Mouse (Mus musculus): Measurements from ENCODE around the gene Ttll7.

The Ttll7 gene

DNA sequence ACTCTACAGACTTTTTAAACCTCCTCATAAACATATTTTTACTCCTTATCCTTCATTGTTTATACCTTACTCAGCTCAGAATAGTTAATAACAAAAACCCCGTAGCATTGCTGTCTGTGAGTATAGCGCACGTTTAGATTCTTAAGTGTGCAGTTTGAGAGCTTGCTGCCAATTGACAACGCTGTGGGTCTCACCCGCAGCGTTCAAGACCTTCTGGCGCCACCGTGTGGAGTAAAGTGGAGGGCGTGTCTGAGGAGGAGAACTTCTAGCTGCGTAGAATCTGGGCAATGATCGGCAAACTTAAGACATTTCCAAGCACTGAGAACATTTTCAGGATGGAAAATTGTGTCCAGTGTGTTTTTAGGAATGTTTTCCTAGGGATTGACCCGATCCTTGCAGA is 62.6 kb downstream of the Ttll7 start:
- peak; percentile 73 to 88 for DNase-seq

DNA sequence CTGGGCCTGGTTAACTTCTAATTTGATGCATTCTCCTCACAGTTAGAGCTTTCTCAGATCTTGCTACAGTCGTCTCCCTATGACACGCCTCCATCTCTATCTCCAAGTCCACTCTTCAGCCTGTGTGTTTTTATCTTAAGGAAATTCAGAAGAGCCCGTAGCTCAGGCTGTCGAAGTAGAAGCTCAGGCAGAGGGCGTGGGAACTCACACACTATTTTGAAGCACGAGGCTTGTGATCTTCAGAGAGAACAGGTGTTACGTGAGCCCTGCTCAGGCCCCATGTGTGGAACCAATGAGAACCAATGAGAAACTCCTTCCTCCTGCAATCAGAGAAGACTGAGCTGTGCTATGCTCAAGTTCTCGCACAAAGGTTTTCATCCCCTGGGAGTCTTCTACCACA is 65.7 kb downstream of the Ttll7 start:
- DNase-seq, result no peak

DNA sequence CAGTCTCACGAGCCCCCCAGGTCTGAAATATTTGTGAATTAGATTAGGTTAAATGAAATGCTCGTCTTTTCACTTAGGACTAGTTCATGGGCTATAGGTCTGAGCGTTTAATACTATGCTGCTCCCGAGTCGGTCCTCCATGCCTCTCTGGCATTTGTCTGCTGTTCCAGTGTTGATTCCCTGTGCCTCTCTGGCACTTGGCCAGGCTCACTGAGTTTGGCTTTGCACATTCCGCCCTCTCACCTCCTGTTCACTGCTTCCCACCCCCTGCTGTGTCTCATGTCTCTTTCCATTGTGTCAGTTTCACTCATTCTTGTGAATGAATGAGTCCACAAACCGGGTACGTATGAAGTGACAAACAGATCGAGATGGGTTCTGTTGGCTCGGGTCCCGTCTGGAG is 66.2 kb downstream of the Ttll7 start:
- peak in 1 of 2 experiments; percentile 27 for DNase-seq

DNA sequence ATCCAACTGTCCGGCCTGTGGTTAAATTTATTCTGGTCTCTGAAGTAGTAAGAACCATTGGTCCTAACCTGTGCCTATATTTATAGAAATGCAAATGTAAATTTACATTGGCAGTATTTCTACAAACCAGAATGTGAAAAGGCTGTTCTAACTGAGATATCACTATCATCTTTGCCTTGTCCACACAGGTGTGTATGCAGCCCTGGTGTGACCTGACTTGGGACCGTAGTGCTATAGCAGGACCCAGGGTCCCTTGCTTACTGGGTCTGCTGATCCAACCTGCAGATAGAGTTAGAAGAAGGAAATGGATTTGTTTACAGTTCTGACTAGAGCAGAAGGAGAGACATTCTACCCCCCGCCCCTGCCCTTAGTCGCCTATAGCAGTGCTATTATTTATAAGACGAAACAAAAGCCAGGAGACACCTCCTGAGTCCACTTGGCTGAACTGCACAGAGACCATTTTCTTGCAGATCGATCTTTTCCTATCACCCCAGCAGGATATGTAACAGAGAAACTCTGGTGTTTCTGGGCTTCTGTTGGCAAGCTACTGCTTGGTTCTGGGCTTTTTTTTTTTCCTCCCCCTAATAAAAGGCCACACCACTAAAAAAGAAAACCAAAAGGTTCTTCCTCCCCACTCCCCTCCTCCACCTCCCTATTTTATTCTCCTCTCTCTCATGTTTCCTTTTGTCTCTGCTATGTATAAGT is 75.3 kb downstream of the Ttll7 start:
- no peak for DNase-seq

DNA sequence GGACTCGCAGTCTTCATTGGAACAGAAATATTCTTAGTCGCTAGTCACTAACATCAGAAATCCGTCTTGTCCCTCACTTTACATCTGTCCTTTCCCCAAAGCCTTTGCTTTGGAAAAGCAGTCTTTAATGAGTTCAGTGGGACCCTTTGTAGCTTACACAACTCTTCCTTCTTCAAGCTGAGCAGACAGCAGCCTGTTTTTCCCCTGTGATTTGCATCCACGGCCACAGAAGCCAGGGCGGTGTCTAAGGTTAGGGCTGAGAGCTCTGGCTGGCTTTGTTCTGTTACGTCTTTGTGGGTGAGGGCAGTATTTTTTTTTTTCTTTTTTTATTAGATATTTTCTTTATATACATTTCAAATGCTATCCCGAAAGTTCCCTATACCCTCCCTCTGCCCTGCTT is 76.0 kb downstream of the Ttll7 start:
- no peak for DNase-seq

DNA sequence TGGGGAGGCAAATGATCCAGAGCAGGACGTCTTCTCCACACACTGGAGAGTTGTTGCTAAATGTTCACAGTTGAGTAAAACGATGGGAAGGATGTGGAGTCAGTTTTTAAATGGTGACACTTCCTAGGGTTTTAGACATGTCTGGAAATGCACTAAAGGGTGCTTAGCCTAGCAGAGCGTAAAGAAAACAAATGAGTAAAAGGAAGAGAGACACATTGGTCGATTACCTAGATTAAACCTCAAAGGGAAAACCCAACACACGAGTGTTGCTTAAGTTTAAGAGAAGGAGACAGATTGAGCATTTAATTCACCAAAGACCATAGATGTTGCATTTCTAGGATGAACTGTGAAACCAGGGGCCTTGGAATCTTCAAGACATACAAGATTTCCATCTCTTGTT is 76.8 kb downstream of the Ttll7 start:
- DNase-seq, result no peak

DNA sequence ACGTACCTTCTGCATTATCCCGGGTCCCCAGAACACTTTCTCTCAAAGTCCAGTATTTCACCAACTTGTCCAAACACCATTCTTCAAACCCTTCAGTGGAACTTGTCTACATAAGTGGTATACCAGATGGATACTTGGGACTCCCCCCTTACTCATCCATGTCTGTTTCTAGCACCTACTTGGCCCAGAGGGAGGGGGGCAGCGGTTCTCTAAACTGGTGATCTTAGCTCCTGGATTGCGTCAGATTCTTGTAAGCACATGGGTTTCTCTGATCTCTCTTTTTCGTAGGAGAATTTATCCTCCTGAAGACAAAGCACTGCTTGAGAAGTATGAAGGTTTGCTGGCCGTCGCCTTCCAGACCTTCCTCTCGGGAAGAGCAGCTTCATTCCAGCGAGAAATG is 79.0 kb downstream of the Ttll7 start:
- DNase-seq, result no peak

DNA sequence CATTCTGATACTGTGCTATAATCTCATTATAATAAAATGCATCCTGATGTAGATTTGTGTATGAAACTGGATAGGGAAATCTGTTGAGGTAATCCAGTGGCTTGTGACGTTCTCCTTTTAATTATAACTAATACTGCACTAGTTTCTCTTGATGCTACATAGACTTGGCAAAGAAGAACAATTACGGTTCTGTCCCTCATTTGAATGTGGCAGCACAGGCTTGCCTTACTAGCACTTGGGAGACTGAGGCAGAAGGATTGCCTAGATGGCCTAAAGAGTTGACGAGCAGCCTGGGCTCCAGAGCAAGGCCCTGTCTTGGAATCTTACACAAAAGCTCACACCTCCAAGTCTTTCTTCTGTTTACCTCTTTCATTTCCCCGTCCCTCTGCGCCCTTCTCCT is 80.3 kb downstream of the Ttll7 start:
- no peak for DNase-seq

DNA sequence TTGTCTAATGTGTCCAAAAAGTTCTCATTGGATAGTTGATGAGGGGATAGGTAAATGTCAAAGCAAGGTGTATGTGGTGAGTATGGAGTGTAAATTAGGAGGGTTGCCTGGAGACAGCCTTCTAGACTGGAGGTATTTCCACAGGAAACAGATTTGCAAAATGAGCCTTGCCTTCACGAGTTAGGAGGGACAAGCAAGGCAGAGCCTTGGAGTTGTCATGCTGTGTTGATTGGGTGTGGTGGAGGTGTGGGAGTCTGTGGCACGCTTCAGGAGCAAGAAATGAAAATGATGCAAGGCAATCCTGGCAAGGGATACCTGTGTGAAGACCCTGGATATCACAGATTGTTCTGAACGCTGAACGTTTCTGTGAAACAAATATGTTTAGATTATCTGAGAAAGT is 84.7 kb downstream of the Ttll7 start:
- no peak for DNase-seq

DNA sequence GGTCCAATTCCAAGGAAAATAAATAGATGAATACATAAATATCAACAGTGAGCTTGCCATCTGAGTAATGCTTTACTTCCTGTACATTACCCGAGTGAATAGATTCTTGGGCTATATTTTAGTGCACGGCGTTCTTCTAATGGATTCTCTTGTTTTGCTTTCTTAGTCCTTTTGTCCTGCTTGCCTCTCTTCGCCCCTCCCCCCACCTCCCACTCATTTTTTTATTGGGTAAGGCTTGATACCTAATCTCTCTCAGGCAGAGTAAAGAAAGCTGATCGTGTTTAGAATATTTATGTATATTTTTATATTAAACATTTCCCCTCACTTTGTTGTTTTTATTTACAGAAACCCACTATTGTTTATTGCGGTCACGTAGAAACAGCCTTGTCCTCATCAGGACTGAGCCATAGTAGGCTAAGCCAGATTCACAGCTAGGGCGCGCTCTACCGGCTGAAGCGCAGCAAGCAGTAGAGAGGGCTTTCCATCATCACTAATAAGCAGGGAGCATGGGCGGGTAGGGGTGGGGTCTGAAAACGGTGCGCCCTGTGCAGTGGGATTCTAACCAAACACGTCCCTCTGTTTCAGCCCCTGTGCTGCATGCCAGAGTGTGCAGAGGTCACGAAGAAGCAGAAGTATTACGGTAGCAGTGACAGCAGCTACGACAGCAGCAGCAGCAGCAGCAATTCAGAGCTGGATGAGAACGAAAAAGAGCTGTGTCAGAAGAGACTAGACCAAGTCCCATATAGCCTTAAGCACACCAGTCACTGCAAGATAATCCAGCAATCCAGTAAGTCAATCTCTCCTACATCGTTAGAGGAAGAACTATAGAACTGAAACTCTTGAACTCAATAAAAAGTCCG is 87.5 kb downstream of the Ttll7 start:
- no peak for DNase-seq

DNA sequence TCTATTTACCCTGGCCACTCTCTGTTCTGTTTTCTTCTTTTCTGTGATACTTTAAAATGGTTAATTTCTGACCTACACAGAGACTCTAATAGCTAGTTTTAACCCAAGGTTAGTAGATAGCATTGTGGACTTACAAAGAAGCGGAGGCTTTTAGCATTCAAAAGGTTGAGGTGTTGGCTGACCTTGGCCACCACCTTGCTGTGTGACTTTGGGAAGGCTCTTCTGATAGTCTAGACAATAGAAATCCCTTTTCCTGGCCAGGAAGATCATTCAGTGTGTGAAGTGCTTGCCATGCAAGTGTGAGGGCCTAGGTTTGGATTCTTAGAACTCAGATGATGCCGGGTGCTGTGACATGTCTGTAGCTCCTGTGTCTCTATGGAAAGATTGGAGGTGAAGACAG is 90.9 kb downstream of the Ttll7 start:
- no peak for DNase-seq

DNA sequence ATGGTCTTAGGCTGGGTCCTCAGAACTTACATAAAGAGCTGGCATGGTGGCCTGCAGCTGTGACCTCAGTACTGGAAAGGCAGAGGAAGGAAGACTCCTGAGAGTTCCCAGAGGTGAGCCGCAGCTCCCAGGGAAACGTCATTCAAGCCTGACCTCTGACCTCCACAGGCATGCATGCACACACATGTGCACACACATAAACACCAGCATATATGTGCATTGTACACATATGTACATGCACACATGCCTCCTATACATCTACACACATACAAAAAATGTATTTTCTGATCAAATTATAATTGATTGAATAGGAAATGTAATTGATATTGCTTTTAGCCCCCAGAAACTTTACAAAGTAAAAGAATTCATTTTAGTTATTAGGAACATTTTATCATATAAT is 93.2 kb downstream of the Ttll7 start:
- no peak for DNase-seq

DNA sequence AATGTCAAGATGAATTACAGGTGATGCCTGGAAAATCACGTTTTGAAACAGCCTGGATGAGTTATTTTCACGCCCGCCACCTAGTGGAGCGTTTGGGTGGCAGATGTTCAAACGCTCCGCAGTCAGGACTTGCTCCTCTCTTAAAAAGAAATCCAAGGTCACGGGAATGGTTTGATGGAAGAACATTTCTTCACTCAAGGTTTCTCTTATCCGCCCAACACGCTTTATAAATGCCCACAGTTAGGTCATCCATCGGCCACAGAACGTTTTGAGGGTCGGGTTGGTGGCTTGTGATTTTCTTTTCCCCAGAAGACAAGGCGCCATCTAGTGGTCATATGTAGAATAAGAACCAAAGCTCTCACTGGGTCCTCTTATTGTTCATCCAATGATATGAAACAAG is 93.7 kb downstream of the Ttll7 start:
- peak; percentile 53 to 71 for DNase-seq

DNA sequence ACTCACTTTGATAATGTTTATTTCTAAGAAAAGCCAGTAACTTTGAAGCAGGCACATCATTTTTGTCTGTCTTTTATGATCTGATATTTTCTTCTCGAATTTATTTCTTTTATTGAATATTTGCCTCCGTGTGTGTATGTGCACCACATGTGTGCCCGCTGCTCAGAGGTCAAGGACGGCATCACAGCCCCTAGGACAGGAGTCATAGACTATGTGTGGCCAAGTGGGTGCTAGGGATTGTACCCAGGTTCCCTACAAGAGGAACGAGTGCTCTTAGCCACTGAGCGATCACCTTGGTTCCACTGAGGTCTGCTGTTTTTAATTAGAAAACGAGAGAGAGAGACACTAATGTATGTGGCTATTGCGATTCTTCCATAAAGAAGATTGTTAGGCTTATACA is 94.5 kb downstream of the Ttll7 start:
- DNase-seq, result no peak

DNA sequence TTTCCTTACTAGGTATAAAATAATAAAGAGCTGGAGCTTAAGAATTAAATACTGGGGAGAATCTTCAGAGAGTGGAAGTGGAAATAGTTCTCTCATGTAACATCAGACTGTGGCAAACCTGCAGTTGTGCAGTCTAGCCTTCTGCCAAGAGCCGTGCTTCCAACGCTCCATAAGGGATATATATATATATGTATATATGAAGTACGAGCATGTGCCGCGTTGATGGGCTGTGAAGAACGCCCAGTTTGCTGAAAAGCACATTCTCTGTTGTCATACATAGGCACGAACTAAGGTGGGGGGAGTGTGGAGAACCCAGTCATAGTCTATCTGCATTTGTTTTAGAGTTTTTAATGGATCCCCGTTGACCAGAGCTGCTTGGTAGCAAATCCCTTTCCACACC is 104.6 kb downstream of the Ttll7 start:
- DNase-seq, result no peak

DNA sequence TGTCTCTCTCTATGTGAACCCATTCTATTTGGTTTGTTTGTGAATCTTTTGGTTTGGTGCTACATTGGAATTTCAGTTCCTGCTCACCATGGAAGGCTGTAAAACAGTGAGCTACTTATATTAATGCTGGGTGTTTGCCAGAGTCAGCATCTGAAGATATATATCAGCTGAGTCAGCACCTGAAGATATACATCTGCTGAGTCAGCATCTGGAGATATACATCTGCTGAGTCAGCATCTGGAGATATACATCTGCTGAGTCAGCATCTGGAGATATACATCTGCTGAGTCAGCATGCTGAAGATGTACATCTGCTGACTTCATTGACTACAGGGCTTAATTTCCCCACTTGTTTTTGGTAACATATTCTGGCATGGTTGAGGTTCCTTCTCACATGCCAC is 110.7 kb downstream of the Ttll7 start:
- no peak for DNase-seq

DNA sequence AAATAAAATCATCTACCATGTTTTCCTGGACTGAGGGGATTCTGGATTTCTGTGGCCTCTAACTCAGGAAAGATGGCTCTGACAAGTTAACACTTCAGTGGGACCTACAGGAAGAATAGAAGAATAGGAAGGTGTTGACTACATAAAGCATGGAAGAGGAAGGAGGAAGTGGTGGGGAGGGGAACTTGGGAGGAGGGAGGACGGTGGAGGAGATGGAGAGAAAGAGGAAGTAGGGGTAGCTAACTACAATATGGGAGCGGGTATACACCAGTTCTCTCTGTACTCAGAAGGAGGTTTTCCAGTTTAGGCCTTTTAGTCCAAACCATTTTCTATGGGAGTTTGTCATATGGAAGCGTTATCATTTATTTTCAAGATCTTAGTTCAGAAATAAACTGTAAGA is 112.2 kb downstream of the Ttll7 start:
- no peak for DNase-seq

DNA sequence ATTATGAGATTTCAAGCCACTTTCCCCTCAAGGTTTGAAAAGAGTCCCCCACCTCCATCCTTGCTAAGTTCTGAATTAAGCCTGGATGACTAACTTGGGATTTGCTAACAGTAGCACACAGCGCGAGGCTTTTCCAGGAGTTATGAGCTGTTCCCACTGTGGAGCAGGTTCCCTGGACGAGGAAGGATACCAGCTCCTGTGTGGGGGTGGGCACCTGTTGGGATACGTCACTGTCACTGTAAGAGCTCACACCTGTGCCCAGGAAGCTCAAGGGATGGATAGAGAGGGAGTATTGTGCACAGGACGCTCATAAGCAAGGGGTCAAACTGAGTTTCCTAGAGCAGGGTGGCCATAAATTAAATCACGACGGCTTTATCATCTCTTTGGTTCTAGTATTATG is 115.1 kb downstream of the Ttll7 start:
- DNase-seq, result no peak

DNA sequence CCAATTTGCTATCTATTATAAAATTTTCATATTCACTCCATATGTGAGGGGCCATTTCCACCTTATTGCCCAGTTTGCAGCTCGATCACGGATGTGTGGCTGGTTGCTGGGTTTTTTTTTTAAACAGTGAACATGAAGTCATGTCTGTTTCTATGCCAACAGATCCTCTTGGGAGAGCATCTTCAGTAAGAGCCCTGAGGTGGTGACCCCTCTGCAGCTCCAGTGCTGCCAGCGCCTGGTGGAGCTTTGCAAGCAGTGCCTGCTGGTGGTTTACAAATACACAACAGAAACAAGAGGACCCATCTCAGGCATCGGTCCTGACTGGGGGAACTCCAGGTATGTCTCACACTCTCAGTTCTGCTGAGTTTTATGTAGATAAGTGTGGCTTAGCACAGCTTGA is 115.7 kb downstream of the Ttll7 start:
- DNase-seq, result no peak

DNA sequence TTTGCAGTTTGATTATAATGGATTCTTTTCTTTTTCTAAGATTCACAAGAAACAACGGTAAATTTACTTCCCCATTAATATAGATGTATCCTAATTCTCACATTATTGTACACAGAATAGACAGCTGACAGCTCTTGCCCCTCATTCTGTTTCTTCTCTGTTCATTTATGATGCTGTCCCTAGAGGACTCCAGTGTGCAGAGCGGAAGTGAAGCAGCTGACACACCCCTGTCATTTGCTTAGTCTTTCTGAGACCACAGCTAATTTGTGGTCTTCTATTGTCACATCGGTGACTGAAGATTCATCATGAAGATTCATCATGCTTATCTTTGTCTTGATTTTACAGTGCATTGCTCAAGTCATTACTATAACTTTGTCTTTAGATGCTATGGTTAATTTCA is 126.1 kb downstream of the Ttll7 start:
- DNase-seq, result no peak

DNA sequence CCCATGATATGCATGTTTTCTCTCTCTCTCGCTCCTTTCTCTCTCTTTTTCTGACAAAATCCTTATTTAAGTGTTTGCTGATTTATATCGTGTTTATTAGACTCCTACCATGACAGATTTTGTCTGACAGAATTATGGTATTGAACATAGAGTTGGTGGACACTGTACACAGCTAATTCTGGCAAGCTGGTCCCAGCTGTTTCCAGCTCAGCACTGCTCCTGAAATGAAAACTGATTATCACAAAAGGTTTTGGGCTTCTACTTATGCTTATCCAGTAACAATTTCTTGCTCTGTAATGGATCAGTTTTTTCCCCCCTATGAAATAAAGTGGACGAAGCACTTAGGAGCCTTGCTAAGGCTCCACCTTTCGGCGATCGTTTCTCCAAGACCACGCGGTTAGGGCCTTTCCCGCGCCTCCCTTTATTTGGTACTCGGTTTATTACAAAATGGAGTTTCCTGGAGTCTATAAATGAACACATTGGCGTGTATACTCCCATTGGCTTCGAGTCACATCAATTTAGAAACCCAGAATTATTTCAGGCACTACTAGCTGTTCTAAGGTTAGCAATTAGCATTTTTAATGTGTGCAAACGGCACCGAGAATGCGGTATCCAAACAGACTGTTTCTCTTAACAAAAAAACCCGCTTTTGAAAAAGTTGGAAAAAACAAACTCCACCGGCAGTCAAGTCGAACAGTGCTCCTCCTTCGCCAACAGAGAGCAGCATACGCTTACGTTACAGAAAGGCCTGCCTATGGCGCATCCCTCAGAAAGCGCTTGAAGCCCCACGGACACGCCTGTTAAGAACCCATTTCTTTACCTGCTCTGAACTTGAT is 141.9 kb downstream of the Ttll7 start:
- peak; percentile 12 to 36 for DNase-seq

DNA sequence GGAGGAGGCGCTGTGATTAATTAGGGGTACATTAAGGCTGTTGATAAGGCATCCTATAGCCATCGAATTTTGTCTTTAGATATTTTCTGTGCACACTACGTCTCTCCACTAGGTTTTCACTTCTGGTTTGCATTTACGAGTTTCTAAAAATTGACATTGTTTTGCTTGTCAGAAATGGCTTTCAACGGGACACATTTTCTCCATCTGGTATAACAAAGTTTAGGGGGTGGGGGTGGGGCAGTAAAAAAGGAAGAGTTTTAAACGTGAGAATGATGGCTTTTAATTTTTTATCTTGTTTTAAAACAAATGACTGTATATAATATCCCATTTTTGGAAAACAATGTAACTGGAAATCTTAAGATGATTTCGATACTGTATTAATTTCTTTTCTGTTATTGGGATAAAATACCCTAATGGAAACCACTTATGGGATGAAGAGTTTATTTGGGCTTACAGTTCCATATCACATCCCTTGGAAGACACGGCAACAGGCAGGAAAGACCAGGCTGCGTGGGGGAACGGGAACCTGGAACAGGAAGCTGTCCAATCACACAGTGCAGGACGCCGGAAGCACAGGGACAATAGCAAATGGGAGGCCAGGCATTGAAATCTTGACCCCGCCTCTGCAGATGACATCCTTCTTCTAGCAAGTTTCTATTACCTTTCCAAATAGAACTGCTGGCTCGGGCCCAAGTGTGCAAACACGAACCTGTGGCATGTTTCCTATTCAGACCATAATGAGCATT is 142.7 kb downstream of the Ttll7 start:
- peak in 1 of 2 experiments; percentile 34 for DNase-seq

DNA sequence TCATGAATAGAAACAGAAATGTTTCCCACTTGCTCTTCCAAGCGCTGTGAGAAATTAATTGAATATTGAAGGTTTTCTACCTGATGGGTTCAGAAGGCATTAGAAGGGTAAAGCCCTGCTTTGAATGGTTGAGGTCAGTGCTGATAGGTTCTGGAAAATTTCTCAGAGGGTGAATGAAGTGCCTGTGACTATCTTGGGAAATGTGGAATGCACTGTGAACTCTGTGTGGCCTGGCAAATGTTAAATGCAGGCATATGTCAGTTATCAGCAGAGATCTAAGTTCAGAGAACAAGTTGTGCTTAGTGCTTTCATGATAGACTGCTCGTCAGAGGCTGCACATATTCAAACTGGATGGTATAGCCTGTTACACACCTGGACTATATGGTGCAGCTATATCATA is 147.0 kb downstream of the Ttll7 start:
- no peak for DNase-seq
